Mouse (Mus musculus): ENCODE results near the gene Zbtb34. TPM values are rescaled to one million over a fixed set of nuclear protein-coding genes. Genes with fewer than 3 reads are reported as not detected.

Zbtb34 gene
- total RNA-seq, 2 experiments from 2014 or later, result 68.2 to 70.5 TPM

DNA sequence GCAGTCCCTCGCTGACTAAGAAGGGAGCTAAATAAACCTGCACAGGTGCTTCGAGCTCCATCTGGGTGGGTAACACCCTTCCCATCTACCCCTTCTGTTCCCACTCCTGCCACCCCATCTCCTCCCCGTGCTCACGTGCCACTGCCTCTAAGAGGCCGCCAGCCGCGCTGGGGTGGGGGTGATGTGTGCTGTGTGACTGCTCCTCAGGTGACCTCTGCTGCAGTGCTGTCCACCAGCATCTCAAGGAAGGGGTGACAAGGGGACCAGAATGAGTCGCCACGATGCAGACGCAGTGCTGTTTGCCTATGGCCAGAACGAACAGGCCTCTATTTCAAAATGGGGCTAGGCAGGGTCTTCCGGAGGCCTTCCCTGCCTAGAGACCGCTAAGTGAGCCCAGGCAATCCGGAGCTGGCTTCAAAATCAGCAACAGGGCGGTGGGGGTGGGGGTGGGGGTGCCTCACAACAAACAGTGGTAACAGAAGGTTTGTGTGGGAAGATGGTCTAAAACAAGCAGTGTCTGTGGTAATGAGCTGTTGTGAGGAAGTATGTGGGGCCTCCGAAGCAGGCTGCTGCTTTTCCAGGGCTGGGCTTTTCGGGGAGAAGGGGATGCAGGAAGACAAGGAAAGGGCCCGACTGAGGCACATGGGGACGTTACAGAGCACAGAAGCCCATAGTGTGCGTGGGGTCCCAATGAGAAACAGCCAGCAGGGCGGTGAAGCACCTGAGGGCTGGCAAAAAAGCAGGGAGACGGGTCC, 18.2 kb upstream of the Zbtb34 start:
- no peak for DNase-seq
- intact Hi-C loops (cut with DNase I), result no loop called here

DNA sequence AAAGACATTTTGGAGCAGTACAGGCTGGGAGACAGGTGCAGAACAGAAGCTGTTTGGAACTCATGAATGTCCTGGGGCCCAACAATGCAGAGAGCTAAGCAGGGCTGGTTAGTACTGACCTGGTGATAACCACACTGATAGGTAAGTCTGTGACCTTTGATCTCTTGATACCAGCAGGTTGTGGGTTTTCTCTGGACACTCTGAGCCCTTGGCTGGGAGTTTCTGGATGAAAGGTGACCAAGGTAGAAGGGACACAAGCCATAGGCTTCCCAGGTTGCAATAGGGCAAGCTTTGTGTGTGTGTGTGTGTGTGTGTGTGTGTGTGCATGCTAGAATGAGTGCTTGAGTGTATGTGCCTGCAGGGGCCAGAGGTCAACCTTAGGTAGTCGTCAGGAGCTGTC, 15.7 kb upstream of the Zbtb34 start:
- intact Hi-C loops (cut with DNase I), result no loop called here
- no peak for DNase-seq

DNA sequence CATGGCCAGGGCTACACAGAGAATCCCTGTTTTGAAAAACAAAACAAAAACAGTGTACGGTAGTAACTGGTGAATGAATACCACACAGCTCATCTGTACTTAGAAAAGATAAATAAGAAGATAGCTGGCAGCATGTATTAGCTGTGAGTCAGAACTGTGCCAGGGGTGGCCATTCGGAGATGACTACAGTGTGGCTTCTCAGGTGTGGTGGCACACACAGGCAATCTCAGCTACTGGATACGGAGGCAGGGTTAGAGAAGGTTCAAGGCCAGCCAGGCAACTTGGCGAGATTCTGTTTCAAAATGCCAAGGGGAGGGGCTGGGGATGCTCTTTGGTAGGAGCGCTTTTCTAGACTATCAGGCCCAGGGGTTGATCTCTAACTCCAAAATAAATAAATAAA, 14.6 kb upstream of the Zbtb34 start:
- intact Hi-C loops (cut with DNase I), result no loop called here
- no peak for DNase-seq

DNA sequence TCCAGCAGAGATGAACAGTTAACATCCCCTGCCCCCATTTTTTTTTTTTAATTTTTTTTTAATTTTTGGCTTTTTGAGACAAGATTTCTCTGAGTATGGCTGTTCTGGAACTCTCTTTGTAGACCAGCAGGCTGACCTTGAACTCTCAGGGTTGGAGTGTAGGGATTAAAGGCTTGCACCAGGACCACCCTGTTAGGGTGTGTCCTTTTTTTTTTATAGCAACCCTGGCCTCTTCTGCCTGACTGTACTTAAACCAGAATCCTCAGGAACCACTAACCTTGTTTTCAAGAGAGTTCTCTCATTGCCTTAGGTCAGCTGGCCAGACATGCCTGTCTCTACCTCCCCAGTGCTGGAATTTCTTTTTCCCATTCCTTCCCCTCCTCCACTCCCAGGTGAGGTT, 13.7 kb upstream of the Zbtb34 start:
- intact Hi-C loops (cut with DNase I), result no loop called here
- no peak for DNase-seq

DNA sequence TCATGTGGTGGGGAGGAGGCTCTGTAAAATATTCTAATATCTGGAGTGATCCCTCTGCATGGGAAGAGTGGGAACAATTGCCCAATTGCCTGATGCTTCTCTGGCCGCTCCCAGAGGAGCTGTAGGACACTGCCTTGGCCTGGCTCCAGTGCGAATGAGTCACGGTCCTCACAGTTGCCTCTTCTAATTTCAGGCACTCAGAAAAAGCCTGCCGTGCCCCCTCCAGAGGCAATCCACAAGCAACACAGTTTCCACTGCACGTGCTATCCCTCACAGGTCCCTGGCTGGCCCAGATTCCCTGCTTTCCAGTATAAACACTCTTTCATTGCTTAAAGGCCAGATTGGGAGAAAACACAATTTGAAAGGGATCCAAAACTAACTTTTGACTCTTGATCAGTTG, 13.2 kb upstream of the Zbtb34 start:
- intact Hi-C loops (cut with DNase I), result no loop called here
- peak; percentile 90 for DNase-seq

DNA sequence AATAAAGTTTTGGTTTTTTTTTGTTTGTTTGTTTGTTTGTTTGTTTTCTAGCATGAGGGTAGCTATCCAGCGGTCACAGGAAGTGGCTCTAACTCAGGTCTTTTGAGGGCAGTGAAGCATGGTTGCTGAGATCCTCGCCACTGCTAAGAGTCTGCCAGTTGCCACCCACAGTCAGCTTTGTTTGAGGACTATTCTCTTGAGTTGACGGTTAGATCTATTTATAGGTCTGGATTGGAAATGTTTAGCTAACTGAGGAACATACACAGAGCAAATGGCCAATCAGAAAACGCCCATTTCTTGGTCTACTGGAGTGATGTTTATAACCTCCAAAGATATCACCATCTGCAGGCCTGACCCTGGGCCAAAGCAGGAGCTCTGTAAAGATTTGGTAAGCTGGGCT, 11.6 kb upstream of the Zbtb34 start:
- no peak for DNase-seq
- intact Hi-C loops (cut with DNase I), result no loop called here

DNA sequence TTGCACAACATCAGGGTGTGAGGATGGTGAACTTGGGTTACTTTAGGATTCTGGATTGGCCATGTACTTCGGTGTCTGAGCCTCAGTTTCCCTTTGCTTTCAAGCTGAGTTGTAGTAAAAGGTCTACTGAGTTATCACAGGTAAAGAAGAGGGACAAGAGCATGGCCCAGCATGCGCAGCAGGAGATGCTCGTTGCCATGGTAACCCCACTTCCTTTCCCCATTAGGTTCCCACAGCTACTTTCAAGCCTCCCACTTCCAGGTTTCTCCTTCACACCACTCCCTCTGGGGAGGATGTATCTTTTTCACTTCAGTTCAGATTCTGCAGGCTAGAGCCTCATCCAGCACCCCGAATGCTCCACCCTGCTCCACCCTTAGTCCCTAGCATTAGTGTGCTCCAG, 9.8 kb upstream of the Zbtb34 start:
- intact Hi-C loops (cut with DNase I), result no loop called here
- DNase-seq, result no peak

DNA sequence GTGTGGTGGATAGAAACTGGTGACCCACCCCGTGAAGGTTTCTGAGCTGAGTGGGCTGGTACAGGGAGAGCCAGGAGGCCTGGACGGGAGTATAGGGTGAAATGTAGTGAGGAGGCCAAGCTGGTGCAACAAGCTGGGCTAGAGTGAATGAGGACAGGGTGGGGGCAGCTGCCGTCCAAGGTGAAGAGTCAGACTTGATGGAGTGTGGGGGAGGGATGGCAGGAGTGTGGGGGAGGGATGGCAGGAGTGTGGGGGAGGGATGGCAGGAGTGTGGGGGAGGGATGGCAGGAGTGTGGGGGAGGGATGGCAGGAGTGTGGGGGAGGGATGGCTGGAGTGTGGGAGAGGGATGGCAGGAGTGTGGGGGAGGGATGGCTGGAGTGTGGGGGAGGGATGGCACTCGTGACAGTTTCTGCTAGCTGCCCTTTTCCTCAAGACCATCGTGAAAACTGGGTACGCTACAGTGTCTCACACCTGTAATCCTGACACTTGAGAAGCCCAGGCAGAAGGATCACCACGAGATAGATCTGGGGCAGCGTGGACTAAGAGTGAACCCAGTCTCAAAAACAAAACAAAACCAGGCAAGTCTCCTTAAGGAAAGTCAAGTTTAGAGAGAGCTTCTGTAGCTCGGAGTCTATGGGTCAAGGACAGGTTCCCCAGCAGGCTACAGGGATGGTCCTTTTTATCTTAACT, 9.0 kb upstream of the Zbtb34 start:
- intact Hi-C loops (cut with DNase I), result no loop called here

DNA sequence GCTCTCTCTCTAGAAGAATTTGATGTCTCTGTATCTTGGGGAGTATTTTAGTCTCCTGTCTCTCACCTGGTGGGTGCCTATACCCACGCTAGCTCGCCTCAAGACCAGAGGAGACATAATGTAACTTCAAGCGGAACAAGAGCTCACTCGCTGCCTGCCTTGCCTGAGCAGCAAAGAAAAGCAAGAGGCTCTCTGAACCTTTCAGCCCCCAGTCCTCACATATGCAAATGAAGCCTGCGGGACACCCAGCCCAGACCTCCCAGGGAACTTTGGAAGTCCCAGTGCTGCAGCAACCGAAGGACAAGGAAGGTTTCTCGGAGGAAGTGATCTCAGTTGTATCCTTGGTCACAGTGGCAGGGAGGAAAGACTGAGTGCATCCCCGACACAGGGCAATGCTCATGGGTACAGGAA, 8.4 kb upstream of the Zbtb34 start:
- intact Hi-C loops (cut with DNase I), result no loop called here
- no peak for DNase-seq

More for the DNA sequence above, 9.0 kb upstream of the Zbtb34 start:
- no peak for DNase-seq

DNA sequence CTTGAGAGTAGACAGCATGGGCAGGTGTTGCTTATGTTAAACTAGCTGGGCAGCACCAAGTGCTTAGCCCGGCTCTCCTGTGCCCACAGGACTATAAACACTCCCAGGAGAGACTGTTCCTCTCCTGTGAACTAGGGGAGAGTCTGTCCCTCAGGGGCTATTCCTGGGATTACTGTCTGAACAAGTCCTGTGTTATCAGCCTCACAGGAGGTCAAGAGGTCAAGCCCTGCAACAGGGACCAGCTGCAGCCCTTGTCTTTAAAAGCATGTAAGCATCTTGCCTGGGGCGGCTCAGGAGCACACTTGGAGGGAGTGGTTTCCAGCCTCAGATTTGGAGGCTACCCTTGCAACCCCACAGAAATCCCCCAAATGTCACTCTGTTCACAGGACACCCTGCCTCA, 7.3 kb upstream of the Zbtb34 start:
- intact Hi-C loops (cut with DNase I), result no loop called here
- DNase-seq, result no peak

DNA sequence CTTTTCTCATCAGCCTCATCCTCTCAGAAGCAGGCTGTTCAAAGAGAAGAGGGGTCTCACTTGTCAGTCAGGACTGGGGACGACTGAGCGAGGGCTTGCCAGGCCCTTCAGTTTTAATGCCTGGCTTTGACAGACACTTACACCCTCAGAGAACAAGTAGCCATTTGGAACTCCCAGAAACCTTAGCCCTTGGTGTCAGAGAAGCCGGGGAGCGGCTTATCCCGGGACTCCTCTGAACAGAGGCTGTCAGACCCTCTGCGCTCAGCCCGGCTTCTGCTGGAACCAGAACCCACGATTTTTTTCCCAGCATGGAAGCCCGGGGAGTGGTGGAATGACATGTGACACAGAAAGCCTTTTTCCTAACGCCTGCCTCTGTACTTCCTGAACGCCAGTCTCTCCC, 6.1 kb upstream of the Zbtb34 start:
- intact Hi-C loops (cut with DNase I), result no loop called here
- no peak for DNase-seq

DNA sequence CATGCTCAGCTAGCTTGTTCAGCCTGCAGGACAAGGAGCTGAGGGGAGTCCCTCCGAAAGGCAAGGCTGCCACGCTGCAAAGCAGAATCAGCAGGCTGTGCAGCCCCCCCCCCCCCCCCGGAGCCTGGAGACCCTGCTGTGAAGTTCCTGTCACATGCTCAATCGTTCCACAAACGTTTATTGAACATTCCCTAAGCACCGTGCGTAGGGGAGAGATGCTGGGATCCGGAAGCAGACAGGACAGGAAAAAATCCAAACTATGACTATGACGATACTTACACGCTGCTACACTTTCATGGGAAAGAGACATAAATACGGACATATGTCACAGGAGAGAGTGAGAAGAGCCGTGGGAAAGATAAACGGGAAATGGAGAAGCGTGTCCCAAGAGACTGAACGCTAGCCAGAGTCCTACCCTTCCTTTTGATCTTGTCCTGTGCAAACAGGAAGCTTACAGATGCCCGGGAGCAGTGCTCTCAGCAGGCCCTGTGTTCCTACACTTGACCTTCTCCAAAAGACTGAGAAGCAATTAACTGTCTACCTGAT, 5.0 kb upstream of the Zbtb34 start:
- intact Hi-C loops (cut with DNase I), result no loop called here
- DNase-seq, result no peak

DNA sequence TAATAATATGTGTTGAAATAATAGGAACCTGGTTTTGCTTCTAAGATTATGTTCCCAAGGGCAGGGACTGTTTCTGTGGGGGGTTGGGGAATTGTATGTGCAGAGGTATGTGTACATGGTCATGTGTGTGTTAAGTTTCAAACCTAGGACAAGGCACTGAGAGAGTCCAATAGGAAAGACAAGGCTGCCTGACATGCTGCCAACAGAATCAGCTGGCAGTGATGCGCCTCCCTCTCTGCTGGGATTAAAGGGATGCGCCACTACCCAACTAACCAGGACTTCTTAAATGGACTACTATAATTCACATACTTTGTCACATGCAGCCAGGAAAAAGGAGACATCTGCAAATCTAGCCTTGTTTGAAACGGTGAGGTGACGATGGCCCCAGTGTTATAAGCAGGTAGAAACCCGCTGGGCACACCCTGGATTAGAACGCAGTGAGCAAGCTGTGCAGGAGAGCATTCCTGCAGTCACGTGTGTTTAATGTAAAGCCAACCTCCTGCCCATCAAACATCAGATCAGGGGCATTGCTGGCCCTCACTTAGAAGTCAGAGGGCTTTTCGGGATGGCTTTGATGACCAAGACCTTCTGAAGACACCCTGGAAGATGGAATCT, 4.0 kb upstream of the Zbtb34 start:
- intact Hi-C loops (cut with DNase I), result no loop called here
- DNase-seq, result peak; percentile 35

DNA sequence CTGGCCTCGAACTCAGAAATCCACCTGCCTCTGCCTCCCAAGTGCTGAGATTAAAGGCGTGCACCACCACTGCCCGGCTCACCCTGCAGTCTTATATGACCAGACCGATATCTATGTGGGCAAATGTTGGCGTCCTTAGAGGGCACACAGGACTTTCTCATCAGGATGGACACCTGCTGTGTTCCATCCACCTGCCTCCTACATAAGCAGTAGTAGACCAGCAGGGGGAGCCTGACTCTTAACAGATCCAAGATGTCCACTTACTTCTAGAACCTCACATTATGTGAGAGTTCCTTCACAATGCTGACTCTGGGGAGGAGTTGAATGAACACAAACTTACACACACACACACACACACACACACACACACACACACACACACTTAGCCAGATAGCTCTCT, 1.8 kb upstream of the Zbtb34 start:
- intact Hi-C loops (cut with DNase I), result no loop called here

DNA sequence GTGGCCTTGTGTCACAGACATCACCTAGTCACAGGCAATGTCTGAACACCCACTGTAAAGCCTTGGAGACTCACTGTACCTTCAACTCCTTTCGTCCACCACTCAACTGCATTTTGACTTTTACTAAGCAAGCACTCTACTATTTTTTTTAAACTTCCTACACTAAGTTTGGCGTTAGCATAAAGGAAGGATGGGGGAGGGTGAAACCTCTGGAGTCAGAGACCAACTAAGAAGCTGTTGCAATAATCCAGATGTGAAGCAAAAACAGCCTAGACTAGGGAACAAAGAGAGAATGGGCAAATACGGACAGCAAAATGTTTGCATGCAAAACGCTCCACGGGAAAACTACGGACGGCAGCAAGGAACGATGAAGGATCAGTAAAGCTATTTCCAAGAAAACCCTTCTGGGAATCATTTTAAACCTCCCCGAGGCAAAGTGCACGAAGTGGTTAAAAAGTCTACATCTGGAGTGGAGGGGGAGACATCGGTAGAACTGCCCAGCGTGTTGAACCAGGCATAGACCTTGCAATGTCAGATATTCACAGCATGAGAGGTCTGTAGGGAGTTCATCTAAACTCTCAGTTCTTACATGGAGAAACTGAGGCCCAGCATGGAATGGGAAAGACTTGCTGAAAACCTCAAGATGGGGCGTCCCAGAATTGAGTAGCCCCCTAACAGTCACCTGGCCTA, 898 bp downstream of the Zbtb34 start:
- no peak for DNase-seq
- intact Hi-C loops (cut with DNase I), result no loop called here

More for the DNA sequence above, 1.8 kb upstream of the Zbtb34 start:
- peak; percentile 59 for DNase-seq

DNA sequence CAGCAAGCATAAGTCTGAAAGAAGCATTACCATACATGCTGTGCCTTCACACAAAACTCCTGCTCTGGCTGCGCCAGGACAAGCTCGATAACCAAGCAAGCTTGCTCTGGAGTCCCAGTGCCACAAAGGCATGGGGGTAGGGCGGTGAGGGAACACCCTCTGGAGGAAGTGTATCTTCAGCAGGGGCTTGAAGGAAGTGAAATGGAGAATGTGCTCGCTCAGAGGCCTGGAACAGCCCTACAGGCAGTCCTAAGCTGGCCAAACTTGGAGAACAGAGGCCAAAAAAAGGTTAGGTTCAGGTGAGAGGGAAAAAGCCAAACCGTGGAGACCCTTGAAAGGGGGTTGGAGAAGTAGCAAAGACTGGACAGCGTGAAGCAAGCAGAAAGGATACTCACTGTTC, 1.8 kb downstream of the Zbtb34 start:
- DNase-seq, result no peak
- intact Hi-C loops (cut with DNase I), result no loop called here

DNA sequence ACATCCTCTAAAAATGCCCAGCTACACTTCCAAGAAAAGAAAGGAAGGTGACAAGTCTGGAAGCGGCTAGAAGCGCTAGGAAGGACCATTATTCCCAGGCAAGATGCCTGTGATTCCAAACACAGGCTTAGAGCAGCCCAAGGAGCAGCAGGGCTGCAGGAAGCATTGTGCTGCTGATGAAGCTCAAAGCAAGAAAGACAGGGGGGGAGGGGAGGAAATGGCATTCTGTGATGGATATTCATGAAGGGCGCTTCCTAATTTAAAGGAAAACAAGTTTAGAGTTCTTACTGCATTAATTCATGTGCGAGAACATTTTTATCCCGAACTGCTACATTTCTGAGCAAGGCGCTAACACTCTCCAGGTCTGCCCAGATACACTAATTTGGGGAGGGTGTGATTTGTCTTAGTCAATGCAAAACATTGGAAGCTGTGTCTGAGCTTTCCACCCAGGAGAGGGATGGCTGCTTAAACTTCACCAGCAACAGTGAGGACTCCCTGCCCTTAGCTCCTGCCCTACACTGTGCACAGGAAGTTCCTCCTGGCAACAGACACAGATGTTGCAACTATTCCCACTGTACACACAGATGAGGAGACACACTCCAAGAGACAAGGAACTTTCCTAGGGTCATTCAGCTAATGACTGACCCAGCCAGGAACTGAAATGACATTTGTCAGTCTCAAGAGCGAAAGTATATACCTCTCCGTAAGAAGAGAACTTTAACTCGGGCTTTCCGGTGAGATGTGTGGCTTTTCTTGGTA, 4.3 kb downstream of the Zbtb34 start:
- no peak for DNase-seq
- intact Hi-C loops (cut with DNase I), result no loop called here

DNA sequence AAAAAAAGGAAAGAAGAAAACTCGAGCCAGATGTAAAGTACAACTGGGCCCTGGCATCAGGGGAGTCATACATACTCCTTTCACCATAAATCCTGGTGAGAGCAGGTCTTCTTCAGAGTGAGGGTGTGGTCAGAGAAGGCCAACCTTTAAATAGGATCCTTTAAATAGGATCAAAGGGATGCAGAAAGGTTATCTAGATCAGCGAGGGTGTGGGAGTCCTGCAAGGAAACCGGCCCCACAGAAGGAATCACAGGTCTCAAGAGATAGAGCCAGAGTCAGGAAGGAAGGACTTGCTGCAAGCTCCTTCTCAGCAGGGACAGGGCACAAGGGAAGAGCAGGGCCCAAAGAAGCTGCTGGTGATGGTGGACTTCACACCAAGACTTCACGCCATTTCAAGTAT, 13.7 kb downstream of the Zbtb34 start:
- intact Hi-C loops (cut with DNase I), result no loop called here
- DNase-seq, result no peak

DNA sequence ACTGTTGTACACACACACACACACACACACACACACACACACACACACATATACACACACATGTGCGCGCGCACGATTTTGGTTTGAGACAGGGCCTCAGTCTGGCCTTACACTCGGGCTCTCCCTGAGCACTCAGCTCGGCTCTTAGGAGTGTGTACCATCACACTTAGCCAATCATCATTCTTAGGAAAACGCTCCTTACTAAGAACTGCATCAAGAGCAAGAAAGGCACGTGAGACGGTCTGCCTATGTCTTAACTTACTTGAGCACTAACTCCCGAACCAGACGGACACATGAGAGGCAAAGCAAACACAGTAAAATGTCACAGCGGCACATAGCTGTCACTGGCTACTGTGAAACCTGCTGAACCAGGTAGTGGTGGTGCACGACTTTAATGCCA, 17.1 kb downstream of the Zbtb34 start:
- intact Hi-C loops (cut with DNase I), result no loop called here
- DNase-seq, result no peak

DNA sequence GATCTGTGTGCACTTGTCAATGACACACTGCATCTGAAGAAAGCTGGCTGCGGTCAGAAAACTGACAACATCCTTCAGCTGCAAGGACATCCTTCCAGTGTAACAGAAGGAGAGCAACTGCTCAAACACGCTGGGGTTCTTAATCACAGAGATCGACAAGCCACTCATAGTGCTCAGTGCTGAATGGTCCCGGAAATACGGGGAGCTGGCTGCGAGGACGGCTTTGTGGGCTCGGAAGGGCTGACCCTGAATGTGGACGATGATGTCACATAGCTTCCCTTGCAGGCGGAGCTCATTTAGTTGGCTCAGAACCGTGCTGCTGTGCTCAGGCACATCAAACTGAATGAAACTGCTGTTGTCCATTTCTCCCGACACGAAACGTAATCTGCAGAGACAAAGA, 19.0 kb downstream of the Zbtb34 start:
- intact Hi-C loops (cut with DNase I), result no loop called here
- DNase-seq, result no peak

Measured in left cerebral cortex, postnatal 4 days (tissue).